Mouse (Mus musculus): ENCODE data around the gene Ptprm. TPM values are rescaled to one million over a fixed set of nuclear protein-coding genes. Genes with fewer than 3 reads are reported as not detected.

Gene Ptprm
- total RNA-seq, 2 experiments from 2014 or later, result 78.4 to 88.4 TPM

- intact Hi-C loops (cut with DNase I), result no loop called here
- no peak for DNase-seq (ENCODE audit: low spot score)
These were observed 641.6 kb downstream of the Ptprm start for GRCm38 (mm10) chr17:66712456-66713205.

DNA sequence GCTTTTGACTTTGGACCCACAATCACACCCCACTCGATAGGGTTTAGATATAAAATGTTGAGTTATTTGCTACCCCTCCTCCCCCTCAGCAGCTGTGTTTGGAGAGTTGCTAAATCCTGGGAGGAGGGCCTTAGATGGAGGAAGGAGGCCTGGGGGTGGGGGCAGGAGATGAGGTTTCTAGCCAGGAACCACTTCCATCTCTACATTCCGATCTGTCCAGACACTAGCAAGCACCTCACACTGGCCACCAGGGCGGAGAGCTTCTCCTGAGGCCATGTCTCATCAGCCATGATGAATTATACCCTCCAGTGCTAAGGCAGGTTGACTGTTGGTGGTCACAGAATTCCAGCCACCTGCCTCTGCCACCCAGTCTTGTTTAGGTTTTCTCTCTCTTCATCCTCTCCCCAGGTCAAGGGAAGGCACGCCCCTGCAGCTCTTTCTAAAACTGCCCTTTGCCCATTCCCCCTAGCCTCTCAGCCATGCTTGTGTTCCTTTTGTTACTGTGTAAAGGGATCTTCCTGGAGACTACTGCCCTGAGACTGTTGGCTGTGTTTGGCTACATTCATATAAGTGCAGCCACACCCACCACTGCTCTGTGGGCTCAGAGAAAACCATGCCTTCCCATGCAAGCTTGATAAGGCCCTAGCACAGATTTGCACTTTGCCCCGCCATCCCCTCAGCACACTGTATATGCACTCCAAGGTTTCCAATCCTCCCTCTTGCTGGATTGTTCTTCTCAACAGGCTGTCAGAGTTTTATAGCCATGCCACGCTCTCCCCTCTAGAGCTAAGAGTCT, 642.8 kb downstream of the Ptprm start:
- DNase-seq (ENCODE audit: low spot score), result no peak
- intact Hi-C loops (cut with DNase I), result no loop called here

GRCm38 (mm10) chr17:66710568-66710967, 643.7 kb downstream of the Ptprm start:
- intact Hi-C loops (cut with DNase I), result no loop called here
- no peak for DNase-seq (ENCODE audit: low spot score)

DNA sequence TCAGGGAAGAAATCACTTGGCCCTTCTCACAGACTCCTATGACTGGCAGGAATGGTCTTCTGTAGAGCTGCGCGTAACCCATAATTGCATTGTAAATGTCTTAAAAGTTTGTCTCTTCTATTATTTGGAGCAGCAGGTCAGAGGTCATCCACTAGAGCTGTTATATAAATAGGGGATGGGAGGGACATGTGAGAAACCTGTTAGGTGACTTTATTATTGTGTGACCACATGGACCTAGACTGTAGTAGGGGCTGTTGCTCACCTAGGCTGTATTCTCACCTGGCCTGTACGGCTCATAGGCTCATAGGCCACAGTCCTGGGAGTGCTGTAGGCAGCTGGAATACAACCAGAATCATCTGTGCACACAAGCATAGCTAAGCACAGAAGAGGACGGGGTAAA, 645.5 kb downstream of the Ptprm start:
- no peak for DNase-seq (ENCODE audit: low spot score)
- intact Hi-C loops (cut with DNase I), result no loop called here

DNA sequence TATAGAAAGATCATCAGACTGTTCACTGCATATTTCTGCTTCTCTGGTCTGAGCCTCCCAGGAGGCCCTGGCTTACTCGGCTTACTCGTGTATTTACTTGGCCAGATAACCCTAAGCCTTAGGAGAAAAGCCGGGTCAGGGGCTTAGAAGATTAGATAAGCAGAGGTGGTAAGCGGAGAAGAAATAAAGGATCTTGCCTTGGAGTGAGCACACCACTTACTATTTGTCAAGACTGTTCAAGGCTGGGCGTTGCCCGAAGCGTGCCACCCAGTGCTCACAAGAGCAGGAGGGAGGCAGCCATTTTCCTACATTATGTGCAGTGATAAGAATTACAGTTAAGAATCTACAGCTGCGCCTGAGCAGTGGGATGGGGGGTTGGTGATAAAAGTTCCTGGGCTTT, 646.6 kb downstream of the Ptprm start:
- intact Hi-C loops (cut with DNase I), result no loop called here

DNA sequence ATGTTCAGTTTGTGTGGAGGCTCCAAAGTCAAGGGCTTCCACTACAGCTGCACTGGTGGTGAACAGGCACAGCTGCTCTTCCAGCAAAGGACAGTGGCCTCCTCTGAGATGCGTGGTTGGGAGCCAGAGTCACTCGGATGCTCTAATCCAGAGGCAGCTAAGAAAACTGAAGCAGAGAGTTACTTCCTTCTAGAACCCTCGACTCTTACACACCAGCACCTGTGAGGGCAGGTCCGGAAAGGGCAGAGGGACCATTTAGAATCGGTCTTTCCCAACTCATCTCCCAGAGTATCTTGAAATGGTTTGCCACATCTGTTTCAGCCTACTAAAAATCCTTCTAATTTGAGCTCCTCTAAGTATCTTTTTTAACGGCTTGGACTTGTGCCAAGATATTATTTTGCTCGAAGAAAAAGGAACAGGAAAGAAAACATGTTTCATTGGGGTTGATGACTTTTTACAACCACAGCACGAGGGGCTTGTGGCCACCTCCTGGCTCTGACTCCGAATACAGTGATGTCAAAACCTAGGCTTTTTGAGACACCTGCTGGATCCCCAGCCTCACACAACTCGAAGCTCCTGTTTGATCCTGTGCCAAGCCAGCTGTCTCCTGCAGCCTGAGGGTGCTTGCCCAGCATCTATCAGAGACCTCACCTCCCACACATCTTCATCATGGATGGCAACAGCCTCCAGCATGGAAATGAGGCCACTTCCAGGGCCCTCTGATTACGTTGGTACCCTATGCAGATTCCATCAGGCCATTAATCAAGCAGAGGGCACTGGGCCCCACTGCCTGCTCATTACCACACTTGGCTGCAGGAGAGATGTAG, 652.7 kb downstream of the Ptprm start:
- no peak for DNase-seq (ENCODE audit: low spot score)

More for the DNA sequence above, 646.6 kb downstream of the Ptprm start:
- DNase-seq (ENCODE audit: low spot score), result no peak

DNA sequence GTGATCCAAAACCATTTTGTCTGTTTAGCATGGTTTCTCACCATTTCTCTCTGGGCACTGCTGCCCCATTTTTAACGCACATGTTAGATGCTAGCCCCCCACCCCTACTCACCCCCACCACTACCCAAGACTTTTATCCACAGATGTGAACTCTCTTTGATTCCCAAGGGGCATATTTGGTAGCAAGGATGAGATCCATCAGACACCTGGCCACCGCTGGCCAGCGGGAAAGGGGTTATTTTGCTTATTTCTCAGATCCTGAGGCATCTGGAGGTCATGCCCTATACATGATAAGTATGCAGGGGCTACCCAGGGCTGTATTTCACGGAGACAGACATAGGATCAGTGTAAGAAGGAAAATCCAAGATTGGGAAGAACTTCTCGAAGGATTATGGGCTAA, 654.4 kb downstream of the Ptprm start:
- no peak for DNase-seq (ENCODE audit: low spot score)

More for the DNA sequence above, 652.7 kb downstream of the Ptprm start:
- intact Hi-C loops (cut with DNase I), result no loop called here

GRCm38 (mm10) chr17:66697650-66698049, 656.6 kb downstream of the Ptprm start:
- intact Hi-C loops (cut with DNase I), result no loop called here
- DNase-seq (ENCODE audit: low spot score), result no peak

More for the DNA sequence above, 654.4 kb downstream of the Ptprm start:
- intact Hi-C loops (cut with DNase I), result no loop called here

- intact Hi-C loops (cut with DNase I), result no loop called here
- no peak for DNase-seq (ENCODE audit: low spot score)
These were observed 657.6 kb downstream of the Ptprm start for GRCm38 (mm10) chr17:66696531-66697172.

- DNase-seq (ENCODE audit: low spot score), result no peak
- intact Hi-C loops (cut with DNase I), result no loop called here
These were observed 659.9 kb downstream of the Ptprm start for GRCm38 (mm10) chr17:66694326-66694725.

DNA sequence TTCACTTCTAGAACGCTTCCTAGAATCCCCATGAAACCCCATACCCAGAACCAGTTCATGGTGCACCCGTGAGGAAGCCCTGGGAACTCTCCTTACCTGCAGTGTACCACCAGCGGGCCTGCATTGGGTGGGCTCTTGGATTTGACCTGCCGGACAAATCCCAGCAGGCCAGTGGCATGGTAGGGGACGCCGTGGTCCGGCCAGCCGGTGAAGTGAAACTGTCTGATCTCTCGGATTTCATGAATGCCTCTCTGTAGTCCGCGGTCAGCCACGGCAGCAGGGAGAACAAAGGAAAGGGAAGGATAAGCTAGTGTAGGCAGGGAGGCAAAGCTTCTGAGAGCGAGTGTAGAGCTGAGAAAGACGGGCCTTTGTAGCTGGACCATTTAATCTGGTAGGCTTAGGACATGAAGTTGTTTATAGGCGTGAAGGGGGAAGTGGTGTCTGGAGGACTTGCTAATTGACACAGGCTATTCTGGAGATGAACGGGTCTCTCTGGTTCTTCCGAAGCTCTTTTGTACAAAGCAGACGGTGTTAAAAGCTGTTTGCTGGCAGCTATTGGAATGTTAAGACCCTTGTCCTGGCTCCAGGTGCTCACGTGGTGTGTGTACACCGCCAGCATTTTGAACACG, 660.5 kb downstream of the Ptprm start:
- intact Hi-C loops (cut with DNase I), result no loop called here
- DNase-seq (ENCODE audit: low spot score), result no peak

GRCm38 (mm10) chr17:66692941-66693675, 661.1 kb downstream of the Ptprm start:
- intact Hi-C loops (cut with DNase I), result no loop called here
- no peak for DNase-seq (ENCODE audit: low spot score)

GRCm38 (mm10) chr17:66688179-66688578, 666.1 kb downstream of the Ptprm start:
- DNase-seq (ENCODE audit: low spot score), result no peak
- intact Hi-C loops (cut with DNase I), result loop anchor here (5.0 kb wide), 1 partner anchor 979 kb away; no protein-coding TSS in a partner anchor

- no peak for DNase-seq (ENCODE audit: low spot score)
- intact Hi-C loops (cut with DNase I), result loop anchor here (5.0 kb wide), 1 partner anchor 980 kb away; no protein-coding TSS in a partner anchor
These were observed 666.7 kb downstream of the Ptprm start for GRCm38 (mm10) chr17:66687543-66687942.

DNA sequence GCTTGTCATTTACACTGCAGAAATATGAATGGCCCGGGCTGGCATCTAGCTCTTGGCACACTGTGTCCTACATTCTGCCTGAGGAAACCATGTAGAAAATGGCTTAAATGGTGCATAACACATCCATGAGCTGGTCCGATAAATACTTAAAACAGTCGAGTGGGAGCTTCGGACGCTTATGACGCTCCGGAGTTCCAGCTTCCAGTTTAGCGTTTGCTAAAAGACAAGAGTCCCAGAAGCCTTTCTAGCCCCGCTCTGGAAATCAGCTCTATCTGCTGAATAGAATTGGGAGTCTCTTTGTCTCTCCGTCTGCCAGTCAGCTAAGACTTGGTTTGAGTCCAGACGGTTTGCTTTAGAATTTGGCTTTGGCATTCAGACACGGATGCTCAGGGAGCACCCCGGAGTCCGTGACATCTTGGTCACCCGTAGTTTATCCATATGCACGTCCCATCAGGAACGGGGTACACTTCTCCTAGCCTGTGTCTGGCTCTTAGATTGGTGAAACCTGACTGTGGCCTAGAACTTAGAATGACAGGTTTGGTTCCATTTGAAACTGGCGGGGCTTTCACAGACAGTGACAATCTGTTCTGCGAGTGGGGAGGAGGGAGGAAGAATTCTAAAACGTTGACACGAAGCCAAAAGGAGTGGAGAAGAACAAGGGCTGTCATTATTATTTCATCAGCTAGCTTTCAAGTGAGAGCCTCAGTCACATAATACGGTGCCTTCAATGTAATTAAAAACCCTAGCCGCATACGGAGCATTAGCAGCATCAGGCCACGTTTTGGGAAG, 667.4 kb downstream of the Ptprm start:
- intact Hi-C loops (cut with DNase I), result loop anchor here (5.0 kb wide), 1 partner anchor 980 kb away; no protein-coding TSS in a partner anchor
- DNase-seq (ENCODE audit: low spot score), result no peak

DNA sequence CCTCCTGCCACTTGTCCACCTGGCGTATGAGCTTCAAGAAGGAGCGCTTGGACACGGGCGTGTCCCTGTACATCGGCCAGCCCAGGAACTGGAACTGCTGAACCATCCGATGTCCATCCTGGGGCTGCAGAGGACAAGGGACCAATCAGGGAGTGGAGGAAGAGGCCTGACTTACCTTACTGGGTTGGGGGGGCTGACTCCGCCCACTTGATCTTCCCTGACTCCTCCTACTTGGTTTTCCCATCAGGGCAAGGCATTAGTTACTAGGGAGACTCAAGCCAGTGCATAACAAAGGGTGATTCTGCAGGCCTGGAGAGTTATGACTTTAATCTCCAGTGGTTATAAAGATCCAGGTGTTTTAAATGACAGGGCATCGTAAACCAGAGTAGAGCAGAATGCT, 670.8 kb downstream of the Ptprm start:
- intact Hi-C loops (cut with DNase I), result loop anchor here (5.0 kb wide), 2 partner anchors 74 to 904 kb away; no protein-coding TSS in a partner anchor
- no peak for DNase-seq (ENCODE audit: low spot score)

- intact Hi-C loops (cut with DNase I), result loop anchor here (1.0 to 5.0 kb wide), 3 partner anchors 77 to 907 kb away; no protein-coding TSS in a partner anchor
- DNase-seq (ENCODE audit: low spot score), result no peak
These were observed 673.6 kb downstream of the Ptprm start for GRCm38 (mm10) chr17:66680662-66681061.

DNA sequence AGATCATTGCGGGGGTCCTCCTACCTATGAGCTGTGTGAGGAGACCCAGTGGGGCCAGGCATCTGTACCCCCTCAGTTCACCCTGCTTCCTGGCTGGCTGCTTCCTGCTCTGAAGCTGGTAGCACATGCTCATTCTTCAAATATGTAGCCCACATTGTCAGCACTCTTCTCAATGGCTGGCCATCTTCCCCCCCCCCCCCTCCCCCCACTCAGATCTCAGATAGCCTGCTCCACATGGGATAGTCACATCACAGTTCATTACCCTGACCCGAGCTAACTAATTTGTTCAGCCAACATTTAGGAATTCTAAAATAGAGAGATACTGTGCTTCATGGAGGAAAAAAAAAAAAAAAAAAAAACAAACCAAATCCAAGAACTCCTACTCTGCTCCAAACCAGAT, 679.6 kb downstream of the Ptprm start:
- DNase-seq (ENCODE audit: low spot score), result no peak
- intact Hi-C loops (cut with DNase I), result no loop called here

Measured in heart, postnatal 25 days (tissue).